Mouse (Mus musculus) left cerebral cortex, postnatal 14 days (tissue): ENCODE measurements around the gene Rcor3. TPM values are rescaled to one million over a fixed set of nuclear protein-coding genes. Genes with fewer than 3 reads are reported as not detected.

Experiments used
- DNase-seq, 2 experiments: peaks; one replicate each; pipeline ENCODE4 v3.0.0; 2021 to 2022; ENCODE audit warnings: low spot score in 2 of 2, mixed read lengths in 1 of 2
- intact Hi-C: fragments of 180-260 bp; cut with DNase I; formaldehyde crosslinking; loops from one replicate; pipeline ENCODE4 v1.15.1; 2025
- total RNA-seq, 2 experiments: library from RNA; stranded (reverse); gene quantifications; 2 replicates each; pipeline ENCODE4 v1.2.3; 2021

Rcor3 gene
- total RNA-seq, 2 experiments from 2014 or later: 31.3 to 32.1 TPM

GRCm38 (mm10) chr1:192100742-192101141 lies 37.1 kb downstream of the Rcor3 start:
- intact Hi-C loops: no loop called here
- no peak for DNase-seq

DNA sequence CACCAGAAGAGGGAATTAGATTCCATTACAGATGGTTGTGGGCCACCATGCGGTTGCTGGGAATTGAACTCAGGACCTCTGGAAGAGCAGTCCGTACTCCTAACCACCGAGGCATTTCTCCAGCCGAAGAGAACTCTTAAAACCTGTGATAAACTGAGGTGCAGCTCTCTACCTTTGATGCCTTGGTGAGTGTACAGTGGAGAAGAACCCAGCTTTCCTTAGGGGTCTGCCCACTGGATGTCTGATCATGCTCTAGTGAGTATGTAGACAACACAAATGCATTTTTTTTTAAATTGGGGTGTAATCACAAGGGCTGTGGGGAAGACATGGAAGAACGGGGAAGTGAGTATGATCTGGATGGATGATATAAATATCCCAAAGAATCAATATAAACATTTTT lies 42.2 kb downstream of the Rcor3 start:
- DNase-seq: no peak
- intact Hi-C loops: no loop called here

- intact Hi-C loops: loop anchor here (5.0 kb wide), 1 partner anchor 187 kb away; the partner anchor contains the start of gene Slc30a1
- DNase-seq: peak; percentile 80 to 81
Measured at GRCm38 (mm10) chr1:192094451-192095170, 43.3 kb downstream of the Rcor3 start.

- intact Hi-C loops: loop anchor here (1.0 to 5.0 kb wide), 3 partner anchors 128 to 258 kb away; partner anchors contain the start of gene Slc30a1
- peak; percentile 90 to 91 for DNase-seq
Measured at GRCm38 (mm10) chr1:192092879-192093660, 44.8 kb downstream of the Rcor3 start.

- intact Hi-C loops: loop anchor here (2.0 to 5.0 kb wide), 2 partner anchors 185 to 257 kb away; partner anchors contain the start of gene Slc30a1
- DNase-seq: peak; percentile 92
Measured at GRCm38 (mm10) chr1:192091806-192092772, 45.8 kb downstream of the Rcor3 start, which contains the start of gene Traf5. TSS of gene Traf5 (minus strand) at chr1:192092559.

- no peak for DNase-seq
- intact Hi-C loops: loop anchor here (5.0 kb wide), 1 partner anchor 184 kb away; the partner anchor contains the start of gene Slc30a1
Measured at GRCm38 (mm10) chr1:192090689-192091567, 46.9 kb downstream of the Rcor3 start.

- peak in 1 of 2 experiments; percentile 40 for DNase-seq
- intact Hi-C loops: loop anchor here (5.0 kb wide), 1 partner anchor 183 kb away; the partner anchor contains the start of gene Slc30a1
Measured at GRCm38 (mm10) chr1:192090281-192090680, 47.6 kb downstream of the Rcor3 start.

- no peak for DNase-seq
- intact Hi-C loops: loop anchor here (5.0 kb wide), 1 partner anchor 182 kb away; the partner anchor contains the start of gene Slc30a1
Measured at GRCm38 (mm10) chr1:192089208-192090166, 48.4 kb downstream of the Rcor3 start.

DNA sequence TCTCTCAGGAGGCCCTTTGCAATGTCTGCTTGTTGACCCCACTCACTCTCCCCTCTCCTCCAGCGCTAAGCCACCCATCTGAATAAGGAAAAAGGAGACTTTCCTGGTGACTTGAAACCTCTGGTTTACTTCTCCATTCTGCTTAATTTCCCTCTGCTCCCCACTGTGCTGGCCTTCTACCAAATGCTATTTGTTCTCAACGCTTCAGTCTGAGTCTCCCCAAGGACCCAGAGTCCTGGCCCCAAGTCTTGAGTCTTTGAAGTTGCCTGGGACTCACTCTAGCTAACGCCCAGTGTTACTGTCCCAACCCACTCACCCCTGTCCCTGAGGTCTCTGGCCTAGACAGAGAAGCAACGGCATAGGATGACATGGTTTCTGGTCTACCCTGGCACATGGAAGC lies 49.9 kb downstream of the Rcor3 start:
- intact Hi-C loops: no loop called here
- no peak for DNase-seq

GRCm38 (mm10) chr1:192087098-192087497 lies 50.8 kb downstream of the Rcor3 start:
- intact Hi-C loops: no loop called here
- no peak for DNase-seq

DNA sequence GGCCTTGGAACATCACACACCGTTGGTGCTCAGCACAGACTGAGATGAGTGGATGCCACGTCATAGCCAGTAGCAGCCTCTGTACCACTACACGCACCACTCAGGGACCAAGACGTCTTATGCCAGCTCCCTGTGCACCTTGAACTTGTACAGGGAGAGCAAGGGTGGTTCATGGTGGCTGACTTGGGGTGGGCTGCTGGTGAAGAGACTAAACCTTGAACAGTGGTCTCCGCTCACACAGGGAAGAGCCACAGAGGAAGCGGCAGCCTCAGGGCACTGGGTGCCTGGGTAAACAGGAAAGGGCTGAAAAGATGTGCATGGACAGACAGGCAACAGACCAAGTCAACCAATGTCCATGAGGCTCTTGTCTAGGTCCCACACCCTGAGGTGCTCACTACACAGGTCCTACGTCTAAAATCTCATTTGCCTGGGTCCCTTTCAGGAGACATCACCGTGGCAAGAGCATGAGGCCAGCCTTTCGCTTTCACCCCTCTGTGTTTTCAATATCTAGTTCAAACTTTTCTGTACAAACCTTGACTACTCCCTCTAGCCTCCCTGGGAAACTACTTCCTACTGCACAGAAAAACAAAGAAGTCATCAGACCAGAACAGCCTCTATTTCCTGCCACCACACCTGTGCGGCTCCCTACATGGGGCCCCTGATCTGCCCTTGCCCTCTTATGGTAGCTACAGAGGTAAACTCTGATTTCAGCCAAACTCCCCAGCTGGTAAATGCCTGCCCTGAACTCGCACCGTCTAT lies 51.4 kb downstream of the Rcor3 start:
- intact Hi-C loops: no loop called here
- no peak for DNase-seq

- intact Hi-C loops: no loop called here
- DNase-seq: no peak
Measured at GRCm38 (mm10) chr1:192085218-192085617, 52.6 kb downstream of the Rcor3 start.

- DNase-seq: no peak
- intact Hi-C loops: no loop called here
Measured at GRCm38 (mm10) chr1:192082646-192083045, 55.2 kb downstream of the Rcor3 start.

DNA sequence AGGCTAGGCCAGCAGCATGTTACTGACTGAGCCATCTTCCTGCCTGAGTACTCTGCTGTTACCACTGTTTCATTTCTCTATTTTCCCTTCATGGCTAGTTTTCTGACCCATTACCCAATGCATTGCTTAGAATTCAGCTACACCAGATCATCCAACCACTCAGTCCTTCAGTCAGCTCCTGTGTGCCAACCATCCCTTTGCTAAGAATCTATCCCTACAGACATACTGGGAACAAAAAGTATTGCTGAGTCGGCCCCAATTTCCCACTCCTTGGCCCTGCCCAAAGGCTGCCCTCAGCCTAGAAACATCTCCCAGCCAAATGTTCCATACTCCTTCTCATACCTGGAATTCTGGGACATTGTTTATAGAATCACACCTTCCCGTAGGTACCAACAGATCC lies 56.7 kb downstream of the Rcor3 start:
- no peak for DNase-seq
- intact Hi-C loops: no loop called here

- no peak for DNase-seq
- intact Hi-C loops: no loop called here
Measured at GRCm38 (mm10) chr1:192079121-192079520, 58.7 kb downstream of the Rcor3 start.

DNA sequence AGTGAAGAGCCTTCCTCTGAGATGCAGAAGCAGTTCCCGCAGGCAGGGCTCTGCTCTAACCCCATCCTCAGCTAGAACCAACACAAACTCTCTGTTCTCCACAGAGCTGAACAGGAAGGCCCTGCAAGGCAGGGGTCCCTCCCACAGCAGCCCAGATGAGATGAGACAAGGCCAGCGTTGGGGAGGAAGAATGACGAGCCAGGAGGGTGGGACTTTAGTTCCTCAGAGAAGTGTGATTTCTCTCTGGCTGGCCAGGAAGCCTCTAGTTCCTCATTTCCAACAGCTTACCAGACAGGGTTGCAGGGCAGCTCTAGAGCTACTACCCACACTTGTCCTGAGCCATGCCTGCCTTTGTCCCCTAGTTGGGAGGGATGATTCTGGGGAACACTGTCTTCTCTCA lies 59.5 kb downstream of the Rcor3 start:
- intact Hi-C loops: no loop called here
- peak in 1 of 2 experiments; percentile 39 for DNase-seq
